Mouse (Mus musculus) CD8-positive naive resting alpha-beta T cell, adult 2 months (primary cell): ENCODE data around the gene Dcst1.

Source experiments
- DNase-seq, 2 experiments: peaks; one replicate each; pipeline ENCODE4 v3.0.0; 2022; ENCODE audit warnings: low read depth in 2 of 2, low spot score in 2 of 2

Gene Dcst1

GRCm38 (mm10) chr3:89337062-89337720 is 27.9 kb downstream of the Dcst1 start:
- no peak for DNase-seq

GRCm38 (mm10) chr3:89336529-89336928 is 28.5 kb downstream of the Dcst1 start:
- no peak for DNase-seq

DNA sequence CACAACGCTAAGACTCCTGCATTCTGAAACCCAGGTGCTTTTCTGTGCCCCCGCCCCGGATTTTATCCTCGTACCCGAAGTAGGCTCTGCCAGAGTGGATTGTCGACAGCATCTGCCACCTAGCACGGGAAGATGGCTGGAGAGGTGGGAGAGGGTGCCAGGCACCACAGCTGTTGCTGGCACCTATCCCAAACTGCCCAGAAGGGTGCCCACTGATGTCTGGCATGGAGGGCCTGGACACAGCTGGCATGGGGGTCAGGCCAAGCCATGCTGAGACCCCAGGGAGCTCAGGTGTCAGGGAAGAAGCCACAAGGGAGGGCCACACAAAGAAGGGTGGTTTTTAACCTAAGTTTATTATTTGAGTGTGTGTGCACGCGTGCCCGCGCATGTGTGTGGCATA is 32.0 kb downstream of the Dcst1 start:
- DNase-seq = no peak

- DNase-seq = no peak
These were observed 32.6 kb downstream of the Dcst1 start for GRCm38 (mm10) chr3:89332476-89332875.

- no peak for DNase-seq
These were observed 33.0 kb downstream of the Dcst1 start for GRCm38 (mm10) chr3:89332013-89332412.

- no peak for DNase-seq
These were observed 33.5 kb downstream of the Dcst1 start for GRCm38 (mm10) chr3:89331561-89331960.

DNA sequence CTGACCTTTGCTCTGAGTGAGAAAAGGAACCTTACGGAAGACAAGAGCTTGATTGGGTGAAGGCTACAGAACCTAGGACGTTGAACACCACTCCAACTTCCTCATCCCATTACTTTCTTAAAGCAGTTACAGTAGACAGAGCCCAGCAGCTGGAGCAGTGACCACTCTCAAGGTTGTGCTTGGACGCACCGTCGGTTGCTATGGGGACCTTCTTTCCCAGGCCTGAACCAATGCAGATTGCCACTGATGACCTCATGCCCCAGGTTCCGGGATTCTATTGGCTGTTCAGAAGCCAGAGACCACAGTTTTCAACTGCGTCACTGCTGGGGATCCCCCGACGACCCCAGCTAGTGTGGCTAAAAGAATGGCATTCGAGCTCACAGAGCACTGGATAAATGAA is 34.1 kb downstream of the Dcst1 start:
- no peak for DNase-seq

GRCm38 (mm10) chr3:89330346-89330745 is 34.7 kb downstream of the Dcst1 start:
- no peak for DNase-seq

DNA sequence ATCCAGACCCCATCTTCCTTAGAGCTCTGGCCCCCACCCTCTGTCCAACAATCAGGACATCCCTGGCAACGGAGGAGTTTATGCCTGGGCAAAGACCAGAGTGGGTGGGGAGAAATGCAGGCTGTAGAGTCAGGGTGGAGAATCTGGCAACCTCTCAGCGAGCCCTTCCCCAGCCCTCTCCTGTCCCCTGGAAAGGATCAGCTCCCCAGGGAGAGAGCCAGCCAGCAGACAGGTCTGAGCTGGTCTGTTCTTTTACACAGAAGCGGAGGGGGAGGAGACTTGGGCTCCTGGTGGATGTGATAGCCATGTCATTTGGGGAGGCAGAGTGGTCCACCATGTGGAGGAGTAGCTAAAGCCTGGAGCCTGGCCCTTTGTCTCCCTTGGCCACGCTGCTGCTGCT is 36.4 kb downstream of the Dcst1 start:
- DNase-seq = no peak

- DNase-seq = no peak
These were observed 37.6 kb downstream of the Dcst1 start for GRCm38 (mm10) chr3:89327371-89327870.

- DNase-seq = no peak
These were observed 39.2 kb downstream of the Dcst1 start for GRCm38 (mm10) chr3:89325882-89326281.

- DNase-seq = no peak
These were observed 42.4 kb downstream of the Dcst1 start, which contains the start of gene Efna3 for GRCm38 (mm10) chr3:89322514-89323165. Gene Efna3 (minus strand): TSS chr3:89322965.

GRCm38 (mm10) chr3:89322131-89322500 is 42.9 kb downstream of the Dcst1 start:
- no peak for DNase-seq

- peak in 1 of 2 experiments; percentile 44 for DNase-seq
These were observed 43.6 kb downstream of the Dcst1 start for GRCm38 (mm10) chr3:89321183-89322130.

DNA sequence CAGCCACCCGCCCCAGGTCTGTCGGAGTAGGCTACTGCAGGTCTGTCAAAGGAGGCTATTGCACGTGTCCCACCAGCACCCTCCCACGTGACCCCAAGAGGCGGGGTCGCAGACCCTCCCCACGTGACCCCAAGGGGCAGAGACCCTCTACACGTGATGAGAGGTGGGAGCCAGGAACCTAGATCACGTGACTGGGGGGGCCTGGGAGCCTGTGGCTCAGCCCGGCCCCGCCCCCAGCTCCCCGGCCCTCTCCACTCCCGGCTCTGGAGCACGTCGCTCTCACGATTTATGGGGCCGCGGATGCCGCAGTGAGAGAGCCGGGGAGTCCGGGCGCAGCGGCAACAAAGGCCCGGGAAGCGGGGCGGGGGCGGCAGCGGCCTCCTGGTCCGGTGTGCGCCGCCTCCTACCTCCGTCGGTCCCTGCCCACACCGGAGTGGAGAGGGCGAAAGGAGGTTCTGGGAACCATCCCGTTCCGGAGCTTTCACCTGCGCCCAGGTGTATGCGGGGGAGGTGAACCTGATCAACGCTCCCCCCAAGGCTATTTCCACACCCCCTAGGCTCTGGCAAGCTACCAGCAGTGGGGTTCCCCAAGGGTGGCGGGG is 44.4 kb downstream of the Dcst1 start:
- no peak for DNase-seq

GRCm38 (mm10) chr3:89319591-89320350 is 45.3 kb downstream of the Dcst1 start:
- no peak for DNase-seq

- no peak for DNase-seq
These were observed 46.0 kb downstream of the Dcst1 start for GRCm38 (mm10) chr3:89318971-89319590.

GRCm38 (mm10) chr3:89318316-89318715 is 46.7 kb downstream of the Dcst1 start:
- DNase-seq = no peak

- no peak for DNase-seq
These were observed 47.8 kb downstream of the Dcst1 start for GRCm38 (mm10) chr3:89317246-89317645.

GRCm38 (mm10) chr3:89316833-89317232 is 48.2 kb downstream of the Dcst1 start:
- peak in 1 of 2 experiments; percentile 62 for DNase-seq
